Mouse (Mus musculus) myocyte (in vitro differentiated cells): Measurements from ENCODE around the gene Nlrp3. TPM values are rescaled to one million over a fixed set of nuclear protein-coding genes. Genes with fewer than 3 reads are reported as not detected.

Source experiments
- H3K27me3 ChIP-seq: one replicate; pipeline ENCODE4 v1.6.1; 2011; ENCODE audit not compliant: control insufficient read depth, insufficient read depth, insufficient read length
- H3K36me3 ChIP-seq: one replicate; pipeline ENCODE4 v1.6.1; 2011; ENCODE audit not compliant: control insufficient read depth, insufficient read depth
- H3K4me2 ChIP-seq: one replicate; pipeline ENCODE4 v1.6.1; 2011; ENCODE audit warnings: low read depth, control low read depth
- H3K4me3 ChIP-seq: one replicate; pipeline ENCODE4 v1.5.1; 2011; ENCODE audit warnings: mild to moderate bottlenecking, control low read depth, moderate library complexity
- H3K79me2 ChIP-seq: one replicate; pipeline ENCODE4 v1.6.1; 2011; ENCODE audit not compliant: control insufficient read depth, insufficient read depth
- H3ac ChIP-seq: one replicate; pipeline ENCODE4 v1.6.1; 2011; ENCODE audit not compliant: control insufficient read depth, insufficient read length
- CEBPB ChIP-seq: IDR thresholded peaks from 2 replicates; pipeline ENCODE4 v1.6.1; 2011; ENCODE audit warnings: mild to moderate bottlenecking, moderate library complexity; ENCODE audit not compliant: poor library complexity, insufficient read depth, severe bottlenecking
- E2F4 ChIP-seq: IDR thresholded peaks from one replicate; pipeline ENCODE4 v1.6.1; 2011; ENCODE audit warnings: mild to moderate bottlenecking, control low read depth, moderate library complexity; ENCODE audit not compliant: insufficient read depth
- MAX ChIP-seq: IDR thresholded peaks from one replicate; pipeline ENCODE4 v1.6.1; 2011; ENCODE audit warnings: low read depth, mild to moderate bottlenecking, control low read depth
- MYOD1 ChIP-seq, 3 experiments: IDR thresholded peaks; one replicate each; pipeline ENCODE4 v1.6.1; 2011; ENCODE audit warnings: control low read depth in 2 of 3, low read depth in 2 of 3, mild to moderate bottlenecking in 2 of 3, moderate library complexity in 1 of 3; ENCODE audit not compliant: insufficient read length in 2 of 3, control insufficient read depth in 1 of 3
- MYOG ChIP-seq, 3 experiments: IDR thresholded peaks; one replicate each; pipeline ENCODE4 v1.6.1; 2011; ENCODE audit warnings: control low read depth in 2 of 3, low read depth in 2 of 3, mild to moderate bottlenecking in 2 of 3; ENCODE audit not compliant: insufficient read length in 2 of 3, control insufficient read depth in 1 of 3, insufficient read depth in 1 of 3
- POLR2A ChIP-seq: IDR thresholded peaks from one replicate; pipeline ENCODE4 v1.6.1; 2011; ENCODE audit warnings: low read depth, mild to moderate bottlenecking, control low read depth, moderate library complexity; ENCODE audit not compliant: insufficient read length
- POLR2AphosphoS2 ChIP-seq: IDR thresholded peaks from one replicate; pipeline ENCODE4 v1.6.1; 2011; ENCODE audit warnings: low read depth, control low read depth; ENCODE audit not compliant: insufficient read length
- REST ChIP-seq: IDR thresholded peaks from one replicate; pipeline ENCODE4 v1.6.1; 2011; ENCODE audit warnings: mild to moderate bottlenecking, control low read depth, moderate library complexity; ENCODE audit not compliant: insufficient read depth, insufficient read length
- SRF ChIP-seq: IDR thresholded peaks from one replicate; pipeline ENCODE4 v1.6.1; 2011; ENCODE audit warnings: low read depth; ENCODE audit not compliant: control insufficient read depth, insufficient read length
- TCF12 ChIP-seq: IDR thresholded peaks from one replicate; pipeline ENCODE4 v1.6.1; 2011; ENCODE audit warnings: mild to moderate bottlenecking, control low read depth; ENCODE audit not compliant: poor library complexity, insufficient read depth, severe bottlenecking
- TCF3 ChIP-seq: IDR thresholded peaks from one replicate; pipeline ENCODE4 v1.6.1; 2011; ENCODE audit warnings: low read depth, control low read depth; ENCODE audit not compliant: insufficient read length
- USF1 ChIP-seq: IDR thresholded peaks from one replicate; pipeline ENCODE4 v1.6.1; 2011; ENCODE audit warnings: low read depth, mild to moderate bottlenecking, control low read depth, moderate library complexity
- polyA plus RNA-seq: library from polyadenylated mRNA; unstranded; fragments of >200 nt; fragmentation: generic; extraction: Trizol; gene quantifications from one replicate; pipeline ENCODE4 v1.2.1, GENCODE M21; 2012; ENCODE audit warnings: missing spikeins

The Nlrp3 gene
- polyA plus RNA-seq, 1 experiment: 0.02 TPM

- no peaks in the 10 kb centered on the region for H3K36me3 ChIP-seq
- TF ChIP-seq MYOD1 (IDR thresholded peaks at IDR 0.05; ENCODE audit: control insufficient read depth in 1 of 3, insufficient read length in 2 of 3, low read depth in 2 of 3) (no peak), POLR2A (no peak), CEBPB (no peak), TCF12 (no peak), SRF (no peak), POLR2AphosphoS2 (no peak), E2F4 (no peak), REST (no peak), TCF3 (no peak), USF1 (no peak), MAX (no peak)
- no peaks in the 10 kb centered on the region for H3K79me2 ChIP-seq
- no peak overlapping the region for H3ac ChIP-seq
- no peak overlapping the region for H3K4me2 ChIP-seq
- H3K27me3 ChIP-seq: no peaks in the 10 kb centered on the region
- no peak overlapping the region for H3K4me3 ChIP-seq
Measured at GRCm38 (mm10) chr11:59540123-59540522, 1.2 kb upstream of the Nlrp3 start.

GRCm38 (mm10) chr11:59542442-59542841 lies 1.1 kb downstream of the Nlrp3 start:
- Histone ChIP-seq H3K4me2 (no peak overlapping the region), H3K4me3 (no peak overlapping the region), H3ac (no peak overlapping the region), H3K27me3 (no peaks in the 10 kb centered on the region), H3K79me2 (no peaks in the 10 kb centered on the region), H3K36me3 (no peaks in the 10 kb centered on the region)
- TF ChIP-seq USF1 (no peak), TCF3 (no peak), POLR2A (no peak), CEBPB (no peak), MAX (no peak), MYOG (IDR thresholded peaks at IDR 0.05; ENCODE audit: control insufficient read depth in 1 of 3, insufficient read depth in 1 of 3, insufficient read length in 2 of 3, low read depth in 2 of 3) (no peak)

- Histone ChIP-seq H3K27me3 (peaks cover 9% of the 10 kb centered on the region), H3ac (no peak overlapping the region), H3K4me3 (no peak overlapping the region), H3K79me2 (no peaks in the 10 kb centered on the region), H3K4me2 (no peak overlapping the region), H3K36me3 (no peaks in the 10 kb centered on the region)
- TF ChIP-seq USF1: no peak
- TF ChIP-seq REST: no peak
- TF ChIP-seq MAX: no peak
- no peak for TF ChIP-seq CEBPB
- TF ChIP-seq POLR2AphosphoS2: no peak
- no peak for TF ChIP-seq SRF
- TF ChIP-seq E2F4: no peak
- TF ChIP-seq MYOG (IDR thresholded peaks at IDR 0.05; ENCODE audit: control insufficient read depth in 1 of 3, insufficient read depth in 1 of 3, insufficient read length in 2 of 3, low read depth in 2 of 3): no peak
- no peak for TF ChIP-seq TCF12
- TF ChIP-seq POLR2A: no peak
- no peak for TF ChIP-seq TCF3
- no peak for TF ChIP-seq MYOD1 (IDR thresholded peaks at IDR 0.05; ENCODE audit: control insufficient read depth in 1 of 3, insufficient read length in 2 of 3, low read depth in 2 of 3)
Measured at GRCm38 (mm10) chr11:59543376-59543775, 2.0 kb downstream of the Nlrp3 start.

- H3K4me2 ChIP-seq: no peak overlapping the region
- H3K79me2 ChIP-seq: no peaks in the 10 kb centered on the region
- no peak overlapping the region for H3ac ChIP-seq
- TF ChIP-seq USF1: no peak
- TF ChIP-seq E2F4: no peak
- no peak for TF ChIP-seq MYOG (IDR thresholded peaks at IDR 0.05; ENCODE audit: control insufficient read depth in 1 of 3, insufficient read depth in 1 of 3, insufficient read length in 2 of 3, low read depth in 2 of 3)
- no peak for TF ChIP-seq CEBPB
- no peak for TF ChIP-seq MAX
- TF ChIP-seq POLR2AphosphoS2: no peak
- no peak for TF ChIP-seq SRF
- no peak for TF ChIP-seq MYOD1 (IDR thresholded peaks at IDR 0.05; ENCODE audit: control insufficient read depth in 1 of 3, insufficient read length in 2 of 3, low read depth in 2 of 3)
- H3K36me3 ChIP-seq: no peaks in the 10 kb centered on the region
- no peak overlapping the region for H3K4me3 ChIP-seq
- peaks cover 15% of the 10 kb centered on the region for H3K27me3 ChIP-seq
Measured at GRCm38 (mm10) chr11:59544005-59544404, 2.6 kb downstream of the Nlrp3 start.

- no peak for TF ChIP-seq REST
- no peak for TF ChIP-seq TCF3
- no peak for TF ChIP-seq MAX
- no peak for TF ChIP-seq E2F4
- TF ChIP-seq SRF: no peak
- no peak for TF ChIP-seq POLR2A
- TF ChIP-seq CEBPB: no peak
- no peak for TF ChIP-seq POLR2AphosphoS2
- H3K4me2 ChIP-seq: no peak overlapping the region
- H3ac ChIP-seq: no peak overlapping the region
- H3K27me3 ChIP-seq: peaks cover 13% of the 10 kb centered on the region
- H3K4me3 ChIP-seq: no peak overlapping the region
- no peaks in the 10 kb centered on the region for H3K79me2 ChIP-seq
- H3K36me3 ChIP-seq: no peaks in the 10 kb centered on the region
Measured at GRCm38 (mm10) chr11:59554127-59554526, 12.8 kb downstream of the Nlrp3 start.
